Mouse (Mus musculus) liver, postnatal 0 days (tissue): ENCODE results near the gene Med23.

Source experiments
- CTCF ChIP-seq: sonication (generic); IDR thresholded peaks from 2 replicates; pipeline ENCODE4 v1.5.1; 2016; ENCODE audit warnings: antibody characterized with exemption, low read depth
- EP300 ChIP-seq: IDR thresholded peaks from 2 replicates; pipeline ENCODE4 v1.6.1; 2016; ENCODE audit warnings: antibody characterized with exemption, low read depth, mild to moderate bottlenecking

- TF ChIP-seq CTCF (no peak), EP300 (no peak; the same call in 1 of the 2 replicates)
Observed at GRCm38 (mm10) chr10:24926962-24927720, 57.4 kb downstream of the Med23 start, which contains the start of gene Arg1.
